Mouse (Mus musculus): ENCODE data around the gene Bcas3. TPM values are rescaled to one million over a fixed set of nuclear protein-coding genes. Genes with fewer than 3 reads are reported as not detected.

The Bcas3 gene
- polyA plus RNA-seq, 1 experiment from 2014 or later = 28.2 TPM

GRCm38 (mm10) chr11:85759634-85760439, 406.9 kb downstream of the Bcas3 start:
- peak overlapping the region; percentile 84 for H3K27ac ChIP-seq
- no peaks in the 10 kb centered on the region for H3K36me3 ChIP-seq
- no peak overlapping the region for H3K4me2 ChIP-seq
- no peak overlapping the region for H3K9ac ChIP-seq
- no peaks in the 10 kb centered on the region for H3K27me3 ChIP-seq
- peaks cover 49% of the 10 kb centered on the region for H3K4me1 ChIP-seq
- H3K9me3 ChIP-seq (replicated peaks) = no peaks in the 10 kb centered on the region
- ATAC-seq (replicated peaks; ENCODE audit: low FRiP score) = no peak; the same call in 1 of the 2 replicates
- WGBS = 43% methylated on average over 14 of the region's 14 CpGs
- no peak overlapping the region for H3K4me3 ChIP-seq (replicated peaks)

- no peaks in the 10 kb centered on the region for H3K27me3 ChIP-seq
- peak; percentile 82 for ATAC-seq (replicated peaks; ENCODE audit: low FRiP score)
- no peak overlapping the region for H3K4me3 ChIP-seq (replicated peaks)
- no peak overlapping the region for H3K4me2 ChIP-seq
- H3K9ac ChIP-seq = no peak overlapping the region
- peaks cover 47% of the 10 kb centered on the region for H3K4me1 ChIP-seq
- no peaks in the 10 kb centered on the region for H3K36me3 ChIP-seq
- peak overlapping the region; percentile 84 for H3K27ac ChIP-seq
- WGBS = 22% methylated on average over 6 of the region's 6 CpGs
- H3K9me3 ChIP-seq (replicated peaks) = no peaks in the 10 kb centered on the region
Measured at GRCm38 (mm10) chr11:85760486-85761141, 407.6 kb downstream of the Bcas3 start.

- 78% methylated on average over 3 of the region's 3 CpGs for WGBS
- H3K27ac ChIP-seq = peak overlapping the region; percentile 84
- peak; percentile 35; the same call in 1 of the 2 replicates for ATAC-seq (replicated peaks; ENCODE audit: low FRiP score)
- no peak overlapping the region for H3K4me3 ChIP-seq (replicated peaks)
- H3K9ac ChIP-seq = no peak overlapping the region
- peaks cover 52% of the 10 kb centered on the region for H3K4me1 ChIP-seq
- no peak overlapping the region for H3K4me2 ChIP-seq
- H3K27me3 ChIP-seq = no peaks in the 10 kb centered on the region
- H3K36me3 ChIP-seq = no peaks in the 10 kb centered on the region
- no peaks in the 10 kb centered on the region for H3K9me3 ChIP-seq (replicated peaks)
Measured at GRCm38 (mm10) chr11:85761170-85761569, 408.2 kb downstream of the Bcas3 start.

- 68% methylated on average over 3 of the region's 3 CpGs for WGBS
- peak; percentile 53 for ATAC-seq (replicated peaks; ENCODE audit: low FRiP score)
Measured at GRCm38 (mm10) chr11:85763655-85764054, 410.7 kb downstream of the Bcas3 start.

GRCm38 (mm10) chr11:85766106-85766723, 413.2 kb downstream of the Bcas3 start:
- peak overlapping the region; percentile 79 for H3K27ac ChIP-seq
- no peak for ATAC-seq (replicated peaks; ENCODE audit: low FRiP score)
- no peaks in the 10 kb centered on the region for H3K36me3 ChIP-seq
- no peaks in the 10 kb centered on the region for H3K27me3 ChIP-seq
- no peak overlapping the region for H3K9ac ChIP-seq
- H3K4me1 ChIP-seq = peaks cover 50% of the 10 kb centered on the region
- 40% methylated on average over 7 of the region's 7 CpGs for WGBS
- no peaks in the 10 kb centered on the region for H3K9me3 ChIP-seq (replicated peaks)
- H3K4me3 ChIP-seq (replicated peaks) = no peak overlapping the region
- no peak overlapping the region for H3K4me2 ChIP-seq

More at GRCm38 (mm10) chr11:85763655-85764054, 410.7 kb downstream of the Bcas3 start:
- H3K4me1 ChIP-seq = peaks cover 63% of the 10 kb centered on the region
- H3K4me2 ChIP-seq = no peak overlapping the region
- no peak overlapping the region for H3K9ac ChIP-seq
- no peaks in the 10 kb centered on the region for H3K9me3 ChIP-seq (replicated peaks)
- H3K4me3 ChIP-seq (replicated peaks) = no peak overlapping the region
- peak overlapping the region; percentile 59 for H3K27ac ChIP-seq
- H3K36me3 ChIP-seq = no peaks in the 10 kb centered on the region
- no peaks in the 10 kb centered on the region for H3K27me3 ChIP-seq

GRCm38 (mm10) chr11:85766811-85767210, 413.8 kb downstream of the Bcas3 start:
- peaks cover 44% of the 10 kb centered on the region for H3K4me1 ChIP-seq
- WGBS = 60% methylated on average over 6 of the region's 6 CpGs
- H3K4me3 ChIP-seq (replicated peaks) = no peak overlapping the region
- peak overlapping the region; percentile 79; the same call in 1 of the 2 replicates for H3K27ac ChIP-seq
- H3K27me3 ChIP-seq = no peaks in the 10 kb centered on the region
- no peak for ATAC-seq (replicated peaks; ENCODE audit: low FRiP score)
- no peaks in the 10 kb centered on the region for H3K36me3 ChIP-seq
- no peak overlapping the region for H3K4me2 ChIP-seq
- H3K9ac ChIP-seq = no peak overlapping the region
- H3K9me3 ChIP-seq (replicated peaks) = no peaks in the 10 kb centered on the region

GRCm38 (mm10) chr11:85769740-85770139, 416.8 kb downstream of the Bcas3 start:
- no peak for ATAC-seq (replicated peaks; ENCODE audit: low FRiP score)
- H3K4me1 ChIP-seq = peaks cover 36% of the 10 kb centered on the region

GRCm38 (mm10) chr11:85773391-85773790, 420.4 kb downstream of the Bcas3 start:
- Histone ChIP-seq H3K27me3 (0 out of 2 replicates have a peak, but pooled peaks cover 5% of the 10 kb centered on the region), H3K4me2 (no peak overlapping the region), H3K9ac (no peak overlapping the region), H3K27ac (no peak overlapping the region), H3K4me1 (peaks cover 47% of the 10 kb centered on the region), H3K36me3 (no peaks in the 10 kb centered on the region), H3K9me3 (replicated peaks) (no peaks in the 10 kb centered on the region), H3K4me3 (replicated peaks) (no peak overlapping the region)
- 59% methylated on average over 4 of the region's 4 CpGs for WGBS
- ATAC-seq (replicated peaks; ENCODE audit: low FRiP score) = no peak

More at GRCm38 (mm10) chr11:85769740-85770139, 416.8 kb downstream of the Bcas3 start:
- Histone ChIP-seq H3K4me2 (no peak overlapping the region), H3K27ac (0 out of 2 replicates have a peak overlapping the region, but pooled peaks have one; percentile 33), H3K9me3 (replicated peaks) (no peaks in the 10 kb centered on the region), H3K36me3 (no peaks in the 10 kb centered on the region), H3K27me3 (0 out of 2 replicates have a peak, but pooled peaks cover 5% of the 10 kb centered on the region), H3K4me3 (replicated peaks) (no peak overlapping the region), H3K9ac (no peak overlapping the region)
- WGBS = 82% methylated on average over 2 of the region's 2 CpGs

- H3K27ac ChIP-seq = no peak overlapping the region
- no peaks in the 10 kb centered on the region for H3K9me3 ChIP-seq (replicated peaks)
- 59% methylated on average over 6 of the region's 6 CpGs for WGBS
- H3K4me3 ChIP-seq (replicated peaks) = no peak overlapping the region
- peaks cover 40% of the 10 kb centered on the region for H3K4me1 ChIP-seq
- H3K27me3 ChIP-seq = 0 out of 2 replicates have a peak, but pooled peaks cover 5% of the 10 kb centered on the region
- no peaks in the 10 kb centered on the region for H3K36me3 ChIP-seq
- no peak overlapping the region for H3K9ac ChIP-seq
- no peak for ATAC-seq (replicated peaks; ENCODE audit: low FRiP score)
- H3K4me2 ChIP-seq = no peak overlapping the region
Measured at GRCm38 (mm10) chr11:85774707-85775106, 421.7 kb downstream of the Bcas3 start.

- Histone ChIP-seq H3K27me3 (0 out of 2 replicates have a peak, but pooled peaks cover 5% of the 10 kb centered on the region), H3K9ac (no peak overlapping the region), H3K36me3 (no peaks in the 10 kb centered on the region), H3K4me2 (0 out of 2 replicates have a peak overlapping the region, but pooled peaks have one; percentile 25), H3K27ac (peak overlapping the region; percentile 79), H3K9me3 (replicated peaks) (no peaks in the 10 kb centered on the region), H3K4me1 (peaks cover 40% of the 10 kb centered on the region), H3K4me3 (replicated peaks) (no peak overlapping the region)
- WGBS = 12% methylated on average over 7 of the region's 7 CpGs
- ATAC-seq (replicated peaks; ENCODE audit: low FRiP score) = peak; percentile 52
Measured at GRCm38 (mm10) chr11:85775492-85775891, 422.5 kb downstream of the Bcas3 start.

GRCm38 (mm10) chr11:85776861-85777360, 423.9 kb downstream of the Bcas3 start:
- Histone ChIP-seq H3K4me3 (replicated peaks) (no peak overlapping the region), H3K4me1 (peaks cover 40% of the 10 kb centered on the region), H3K36me3 (no peaks in the 10 kb centered on the region), H3K9me3 (replicated peaks) (no peaks in the 10 kb centered on the region), H3K27me3 (0 out of 2 replicates have a peak, but pooled peaks cover 5% of the 10 kb centered on the region), H3K9ac (no peak overlapping the region), H3K27ac (peak overlapping the region; percentile 23; the same call in 1 of the 2 replicates), H3K4me2 (no peak overlapping the region)
- ATAC-seq (replicated peaks; ENCODE audit: low FRiP score) = no peak
- WGBS = 56% methylated on average over 7 of the region's 7 CpGs

Measured in kidney, embryonic 15.5 days (tissue).